ENCODE assay signal across 25 mouse cellular contexts in the genomic region with DNA sequence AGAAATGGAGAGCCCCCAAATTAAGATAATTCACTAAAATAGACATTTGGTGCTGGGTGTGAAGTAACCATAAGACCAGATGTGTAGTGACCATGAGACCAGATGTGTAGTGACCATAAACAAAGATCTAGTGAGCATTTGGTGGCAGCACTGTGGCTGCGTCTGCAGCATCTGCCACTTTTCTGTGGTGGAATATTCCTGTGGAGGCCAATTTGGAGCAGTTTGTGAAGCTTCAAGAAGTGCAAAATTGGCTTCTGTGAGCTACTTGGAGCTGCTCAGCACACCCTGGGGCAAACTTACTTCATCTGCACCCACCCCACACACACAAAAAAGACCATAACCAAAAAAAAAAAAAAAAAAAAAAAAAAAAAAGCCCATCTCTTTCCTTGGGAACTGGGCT. TPM values are rescaled to one million over a fixed set of nuclear protein-coding genes. Genes with fewer than 3 reads are reported as not detected.
DNase-seq lines count a peak whose midpoint lies in the region; ATAC-seq and TF ChIP-seq lines count a peak whose summit lies in the region.
"Had no signal": no experiment of that assay in that cellular context is flagged by ENCODE, and none has a peak within 500 bp of the region (broad histone marks: within the 10 kb centered on the region; RNA-seq: fewer than 3 reads in every experiment).

No protein-coding gene starts in this region.

- no peak for ATAC-seq in frontal cortex, adult (ENCODE audit: low TSS enrichment)
- ATAC-seq: forebrain, embryonic 14.5 days; forebrain, postnatal 0 days; hindbrain, postnatal 0 days; inflammation-experienced regulatory T-cells, adult 6 months; intestine, embryonic 16.5 days had no signal

- DNase-seq in adrenal gland, postnatal 10 days = peak; percentile 0
- no peak for DNase-seq in adrenal gland, adult 8-10 months
- no peak for DNase-seq in layer of hippocampus, adult 2 months (ENCODE audit: low spot score in 2 of 2)
- no peak for DNase-seq in layer of hippocampus, postnatal 14 days (ENCODE audit: low spot score in 2 of 2)
- DNase-seq: adrenal gland, postnatal 36 days; cerebellum, adult 11 months; cerebellum, adult 2 months; cerebellum, adult 9-11 months; cerebellum, postnatal 25 days; forebrain, postnatal 0 days; heart, adult 18-20 months; heart, postnatal 10 days; heart, postnatal 4 days had no signal

- no peaks in the 10 kb centered on the region for H3K36me3 ChIP-seq in E14TG2a.4 (ENCODE audit: insufficient read depth, low read length)
- H3K36me3 ChIP-seq: embryonic facial prominence, embryonic 12.5 days; embryonic facial prominence, embryonic 15.5 days; heart, embryonic 12.5 days; heart, embryonic 15.5 days had no signal

- no peak overlapping the region for H3K4me3 ChIP-seq in layer of hippocampus, adult 2 months
- peak overlapping the region; percentile 20; the same call in 1 of the 2 replicates for H3K4me3 ChIP-seq in E14TG2a.4 (replicated peaks; ENCODE audit: low read length)
- H3K4me3 ChIP-seq: embryonic facial prominence, embryonic 12.5 days; embryonic facial prominence, embryonic 15.5 days; heart, embryonic 12.5 days; heart, embryonic 15.5 days had no signal

- H3K9me3 ChIP-seq in E14TG2a.4 (ENCODE audit: low read length) = no peaks in the 10 kb centered on the region
- H3K9me3 ChIP-seq: embryonic facial prominence, embryonic 12.5 days; embryonic facial prominence, embryonic 15.5 days; heart, embryonic 12.5 days; heart, embryonic 15.5 days had no signal

- H3K4me1 ChIP-seq in E14TG2a.4 (replicated peaks; ENCODE audit: low read depth, low read length) = peaks cover 92% of the 10 kb centered on the region
- H3K4me1 ChIP-seq: heart, embryonic 15.5 days had no signal

- no peaks in the 10 kb centered on the region for H3K27me3 ChIP-seq in E14TG2a.4 (ENCODE audit: insufficient read depth, low read length)
- H3K27me3 ChIP-seq: embryonic facial prominence, embryonic 12.5 days; embryonic facial prominence, embryonic 15.5 days; heart, embryonic 12.5 days; heart, embryonic 15.5 days had no signal

- H3K27ac ChIP-seq in layer of hippocampus, adult 2 months = 0 out of 2 replicates have a peak overlapping the region, but pooled peaks have one; percentile 12
- H3K27ac ChIP-seq: embryonic facial prominence, embryonic 12.5 days; embryonic facial prominence, embryonic 15.5 days; heart, embryonic 15.5 days; hindbrain, embryonic 14.5 days; hindbrain, postnatal 0 days had no signal

- no peak for TF ChIP-seq CTCF in layer of hippocampus, adult 2 months (conservative IDR thresholded peaks at IDR 0.05)
- TF ChIP-seq CTCF in E14TG2a.4 (conservative IDR thresholded peaks at IDR 0.05; ENCODE audit: low read length) = no peak

RNA-seq across cellular contexts. Expression of a gene that starts 9.2 kb away (rescaled TPM):
- total RNA-seq in adrenal gland, postnatal 10 days (2021) = 1 to 10 TPM; 3.5 to 4.6 TPM
- total RNA-seq in adrenal gland, adult 8-10 months (2022) = 10 to 100 TPM in 2 of 4 experiments, 1 to 10 TPM in 2; 3.9 to 14.9 (median 9.1) TPM
- 10 to 100 TPM; 11.4 to 15.8 TPM for total RNA-seq in layer of hippocampus, adult 2 months (2021)
- total RNA-seq in layer of hippocampus, postnatal 14 days (2021) = 10 to 100 TPM; 13.5 to 20.8 TPM
- total RNA-seq: common myeloid progenitor, adult 5-6 weeks had no signal

RNA-seq across cellular contexts. Expression of a gene that starts 18.6 kb away (rescaled TPM):
- total RNA-seq in adrenal gland, postnatal 10 days (2021) = 10 to 100 TPM in 1 of 2 experiments, 1 to 10 TPM in 1; 4.4 to 10.9 TPM
- 10 to 100 TPM; 13.1 to 26.4 (median 22.5) TPM for total RNA-seq in adrenal gland, adult 8-10 months (2022)
- total RNA-seq in layer of hippocampus, adult 2 months (2021) = 10 to 100 TPM in 1 of 2 experiments, 1 to 10 TPM in 1; 8.4 to 11.5 TPM
- total RNA-seq in layer of hippocampus, postnatal 14 days (2021) = 1 to 10 TPM; 4.2 to 7.0 TPM
